Mouse (Mus musculus): Measurements from ENCODE around the gene 1700019D03Rik.
A peak's percentile ranks its signal among the peaks of the same experiment; 100 is the strongest.
"Not testable (repeated sequence)": the region's sequence is repeated elsewhere in the genome, so short reads cannot be mapped to it uniquely, and the experiment has no call there.

The 1700019D03Rik gene

DNA sequence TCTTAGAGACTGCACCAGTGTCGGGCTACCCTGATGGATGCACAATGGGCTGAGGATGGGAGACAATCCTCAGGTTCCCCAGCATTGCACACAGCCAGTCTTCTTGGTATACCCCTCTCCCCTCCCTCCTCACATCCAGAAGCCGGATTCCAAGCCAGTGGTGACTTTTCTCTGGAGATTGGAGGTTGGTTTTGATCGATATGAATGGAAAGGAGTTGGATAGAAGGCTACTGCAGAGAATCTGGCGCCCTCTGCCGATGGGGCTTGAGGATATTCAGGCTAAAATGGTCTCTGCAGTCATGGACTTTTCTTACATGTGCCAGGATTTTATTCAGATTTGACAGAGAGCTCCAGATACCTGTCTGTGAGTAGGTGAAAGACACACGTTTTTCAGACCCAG lies 64.9 kb downstream of the 1700019D03Rik start:
- DNase-seq (ENCODE audit: low read depth, low spot score) = peak; percentile 74

DNA sequence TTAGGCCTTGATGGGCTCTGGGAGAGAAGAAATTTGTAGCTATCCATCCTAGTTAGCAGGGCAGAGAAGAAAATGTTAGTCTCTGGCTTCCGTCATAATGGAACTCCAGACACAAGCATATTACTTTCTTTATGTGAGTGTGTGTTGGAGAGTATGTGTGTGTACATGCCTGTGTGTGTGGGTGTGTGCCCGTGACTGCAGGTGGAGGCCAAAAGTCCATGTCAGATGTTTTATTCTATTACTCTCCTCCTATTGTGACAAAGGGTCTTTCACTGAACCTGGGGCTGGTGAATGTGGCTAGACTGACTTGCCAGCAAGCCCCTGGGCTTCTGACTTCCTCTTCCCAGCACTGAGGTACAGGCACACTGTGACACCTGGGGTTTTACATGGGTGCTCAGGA lies 65.5 kb downstream of the 1700019D03Rik start:
- DNase-seq (ENCODE audit: low read depth, low spot score) = no peak

- no peak for DNase-seq (ENCODE audit: low read depth, low spot score)
Measured at GRCm38 (mm10) chr1:52953548-52953947, 66.4 kb downstream of the 1700019D03Rik start.

DNA sequence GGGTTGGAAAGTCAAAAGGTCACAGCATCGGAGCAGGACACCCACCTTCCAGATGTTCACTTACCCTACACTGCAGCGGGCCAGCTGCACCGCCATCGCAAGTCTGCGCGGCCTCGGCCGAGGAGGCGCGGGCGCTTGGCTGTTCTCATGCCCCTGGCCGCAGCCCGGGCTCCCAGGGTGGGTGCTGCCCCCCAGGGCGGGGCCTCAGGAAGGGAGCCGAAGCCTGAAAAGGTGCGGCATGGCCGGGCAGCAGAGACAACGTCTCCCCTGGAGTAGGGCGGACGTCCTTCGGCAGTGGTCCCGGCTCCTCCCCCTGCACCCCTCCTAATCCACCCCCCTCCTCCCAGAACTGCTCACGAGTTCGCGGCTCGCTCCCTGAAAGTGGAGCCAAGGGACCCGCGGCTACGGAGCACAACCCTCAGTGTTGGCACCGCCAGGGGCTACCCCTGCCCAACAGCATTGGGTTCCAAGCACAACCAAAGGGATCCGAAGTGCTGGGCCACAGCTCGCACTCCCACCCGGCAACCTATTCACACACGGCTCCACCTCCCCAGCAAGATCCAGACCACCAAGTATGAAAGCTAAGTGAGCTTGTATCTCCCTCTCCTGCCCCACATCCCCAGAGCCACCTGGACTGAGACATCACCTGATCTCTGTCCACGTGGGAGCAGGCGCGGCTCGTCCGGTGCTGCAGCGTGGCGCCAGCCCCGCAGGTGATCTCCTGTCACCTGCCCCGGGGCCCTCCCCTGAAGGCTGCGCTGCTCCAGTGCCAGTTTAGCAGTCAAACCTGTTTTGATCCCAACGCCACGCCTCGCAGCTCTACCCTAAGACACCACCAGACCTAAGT lies 67.2 kb downstream of the 1700019D03Rik start:
- DNase-seq (ENCODE audit: low read depth, low spot score) = peak; percentile 43

DNA sequence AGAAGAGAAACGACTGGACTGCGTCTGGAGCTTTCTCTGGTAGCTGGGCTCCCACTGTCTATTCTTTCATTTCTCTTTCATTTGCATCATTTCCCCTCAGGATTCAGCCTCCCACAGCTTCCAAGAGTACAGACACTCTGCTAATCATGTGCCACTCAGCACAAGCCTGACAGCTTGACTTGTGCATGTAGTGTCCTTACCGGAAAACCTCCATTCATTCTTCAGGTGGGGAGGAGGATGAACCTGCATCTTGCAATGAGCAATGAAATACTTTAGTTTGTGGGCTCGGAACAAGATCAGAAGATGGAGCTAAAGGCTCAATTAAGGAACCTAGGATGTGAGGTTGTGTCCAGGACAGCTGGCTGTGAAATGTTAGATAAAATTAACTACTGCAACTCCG lies 67.8 kb downstream of the 1700019D03Rik start:
- peak; percentile 21 for DNase-seq (ENCODE audit: low read depth, low spot score)

DNA sequence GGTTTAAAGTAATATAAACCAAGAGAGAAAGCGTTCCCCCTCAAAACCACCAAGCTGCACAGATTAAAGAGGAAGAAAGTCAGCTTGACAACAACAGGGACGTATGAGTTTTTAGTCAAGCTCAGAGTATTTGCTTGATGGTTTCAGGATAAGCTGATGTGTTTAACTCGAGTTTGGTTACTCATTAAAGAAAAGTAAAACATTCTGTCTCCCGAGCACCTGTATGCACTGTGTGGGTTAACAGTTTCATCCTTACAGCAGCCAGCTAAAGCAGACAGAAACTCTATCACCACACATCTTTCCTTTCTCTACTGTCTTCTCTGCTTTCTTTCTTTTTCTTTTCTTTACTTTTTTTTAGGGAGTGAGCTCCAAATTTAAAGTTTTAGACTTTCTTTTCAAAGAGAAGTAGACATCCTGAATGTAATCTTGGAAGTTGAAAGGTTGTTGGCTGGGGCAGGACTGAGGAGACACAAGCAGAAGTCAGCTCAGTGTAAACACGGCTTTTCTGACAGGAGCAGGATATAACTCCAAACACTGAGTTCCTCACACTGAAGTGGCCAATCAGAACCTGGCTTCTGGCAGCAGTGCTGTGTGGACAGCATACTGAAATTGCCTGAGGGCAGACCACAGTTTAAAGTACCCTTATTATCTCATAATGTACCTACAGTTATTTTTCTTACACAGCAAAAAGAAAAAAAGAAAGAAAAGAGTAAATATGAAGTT lies 68.7 kb downstream of the 1700019D03Rik start:
- no peak for DNase-seq (ENCODE audit: low read depth, low spot score)

- DNase-seq (ENCODE audit: low read depth, low spot score) = no peak
Measured at GRCm38 (mm10) chr1:52947895-52948294, 72.1 kb downstream of the 1700019D03Rik start.

- DNase-seq (ENCODE audit: low read depth, low spot score) = no peak
Measured at GRCm38 (mm10) chr1:52939021-52939420, 81.0 kb downstream of the 1700019D03Rik start.

- DNase-seq (ENCODE audit: low read depth, low spot score) = no peak
Measured at GRCm38 (mm10) chr1:52934494-52934893, 85.5 kb downstream of the 1700019D03Rik start.

DNA sequence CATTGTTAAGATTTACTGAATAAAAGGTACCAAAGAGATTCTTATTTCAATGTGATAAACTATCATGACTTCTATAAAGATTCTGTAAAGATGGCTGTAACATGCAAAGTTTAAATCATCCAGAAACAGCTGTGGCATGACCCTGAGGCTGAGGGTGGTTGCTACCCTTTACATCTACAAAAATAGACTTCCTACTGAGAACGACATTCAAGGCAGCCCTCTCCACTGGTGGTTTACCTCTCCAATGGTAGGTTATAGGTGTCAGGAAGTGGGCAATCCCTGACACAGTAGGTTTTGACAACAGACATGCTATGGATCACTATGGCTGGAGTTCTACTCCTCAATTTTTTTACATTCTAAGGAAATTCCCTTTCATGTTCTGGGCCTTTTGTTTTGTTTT lies 95.5 kb downstream of the 1700019D03Rik start:
- not testable (repeated sequence) for DNase-seq (ENCODE audit: low read depth, low spot score)

DNA sequence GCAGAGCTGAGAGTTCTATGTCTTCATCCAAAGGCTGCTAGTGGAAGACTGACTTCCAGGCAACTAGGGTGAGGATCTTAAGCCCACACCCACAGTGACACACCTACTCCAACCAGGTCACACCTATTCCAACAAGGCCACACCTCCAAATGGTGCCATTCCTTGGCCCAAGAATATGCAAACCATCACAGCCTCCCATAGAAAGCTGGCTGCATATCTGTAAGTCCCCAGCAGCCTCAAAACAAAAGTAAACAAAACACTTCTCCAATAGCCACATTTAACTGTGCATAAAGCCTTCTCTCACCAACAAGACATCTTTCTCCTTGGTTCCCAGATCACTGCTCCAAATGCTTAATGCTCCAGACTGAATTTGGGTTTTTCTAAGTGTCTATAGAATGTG lies 101.1 kb downstream of the 1700019D03Rik start:
- not testable (repeated sequence) for DNase-seq (ENCODE audit: low read depth, low spot score)

GRCm38 (mm10) chr1:52916655-52917054 lies 103.3 kb downstream of the 1700019D03Rik start:
- no peak for DNase-seq (ENCODE audit: low read depth, low spot score)

DNA sequence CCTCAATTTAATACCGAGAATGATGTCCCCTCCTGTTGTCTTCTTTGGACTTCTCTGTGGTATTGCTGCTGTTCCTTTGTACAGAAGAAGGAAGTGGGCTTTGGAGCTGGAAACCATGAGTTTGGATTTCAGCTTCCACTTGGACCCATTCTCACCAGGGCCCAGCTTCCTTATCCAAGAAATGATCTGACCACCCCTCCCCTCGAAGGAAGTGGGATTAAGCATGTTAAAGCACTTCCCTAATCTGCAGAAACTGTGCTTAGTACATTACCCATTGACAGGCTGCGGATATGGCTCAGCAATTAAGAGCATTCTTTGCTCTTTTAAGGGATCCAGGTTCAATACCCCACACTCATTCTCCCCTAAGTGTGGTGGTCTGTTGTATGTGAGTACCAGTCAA lies 110.2 kb downstream of the 1700019D03Rik start:
- DNase-seq (ENCODE audit: low read depth, low spot score) = no peak

- DNase-seq (ENCODE audit: low read depth, low spot score) = no peak
Measured at GRCm38 (mm10) chr1:52884208-52884607, 135.8 kb downstream of the 1700019D03Rik start.

Measured in CD4-positive, CD25-positive, alpha-beta regulatory T cell, adult 2 months (primary cell).